Mouse (Mus musculus): ENCODE data around the gene Myh3. TPM values are rescaled to one million over a fixed set of nuclear protein-coding genes. Genes with fewer than 3 reads are reported as not detected.

The Myh3 gene
- polyA plus RNA-seq, 1 experiment from 2014 or later: 40.3 TPM

GRCm38 (mm10) chr11:67141031-67141430 is 62.9 kb downstream of the Myh3 start:
- no peaks in the 10 kb centered on the region for H3K36me3 ChIP-seq (ENCODE audit: control insufficient read depth, insufficient read depth, low read length)
- H3K9ac ChIP-seq (ENCODE audit: low read length): no peak overlapping the region
- WGBS: 52% methylated on average over 6 of the region's 6 CpGs
- H3K27ac ChIP-seq (ENCODE audit: low read length): no peak overlapping the region
- H3K4me3 ChIP-seq (replicated peaks; ENCODE audit: low read length): no peak overlapping the region
- no peak for ATAC-seq (ENCODE audit: insufficient read depth, low FRiP score)
- H3K27me3 ChIP-seq (ENCODE audit: control insufficient read depth, insufficient read depth, low read length): no peaks in the 10 kb centered on the region
- no peaks in the 10 kb centered on the region for H3K9me3 ChIP-seq (replicated peaks; ENCODE audit: control insufficient read depth, low read length)
- H3K4me1 ChIP-seq (ENCODE audit: control insufficient read depth, insufficient read depth, low read length): no peaks in the 10 kb centered on the region
- H3K4me2 ChIP-seq (ENCODE audit: low read depth, low read length): no peak overlapping the region

GRCm38 (mm10) chr11:67142047-67142446 is 63.9 kb downstream of the Myh3 start:
- Histone ChIP-seq H3K9me3 (replicated peaks; ENCODE audit: control insufficient read depth, low read length) (no peaks in the 10 kb centered on the region), H3K27ac (ENCODE audit: low read length) (no peak overlapping the region), H3K4me2 (ENCODE audit: low read depth, low read length) (no peak overlapping the region), H3K27me3 (ENCODE audit: control insufficient read depth, insufficient read depth, low read length) (no peaks in the 10 kb centered on the region), H3K4me3 (replicated peaks; ENCODE audit: low read length) (no peak overlapping the region), H3K36me3 (ENCODE audit: control insufficient read depth, insufficient read depth, low read length) (no peaks in the 10 kb centered on the region), H3K9ac (ENCODE audit: low read length) (no peak overlapping the region), H3K4me1 (ENCODE audit: control insufficient read depth, insufficient read depth, low read length) (no peaks in the 10 kb centered on the region)
- ATAC-seq (ENCODE audit: insufficient read depth, low FRiP score): no peak
- WGBS: 52% methylated on average over 4 of the region's 4 CpGs

DNA sequence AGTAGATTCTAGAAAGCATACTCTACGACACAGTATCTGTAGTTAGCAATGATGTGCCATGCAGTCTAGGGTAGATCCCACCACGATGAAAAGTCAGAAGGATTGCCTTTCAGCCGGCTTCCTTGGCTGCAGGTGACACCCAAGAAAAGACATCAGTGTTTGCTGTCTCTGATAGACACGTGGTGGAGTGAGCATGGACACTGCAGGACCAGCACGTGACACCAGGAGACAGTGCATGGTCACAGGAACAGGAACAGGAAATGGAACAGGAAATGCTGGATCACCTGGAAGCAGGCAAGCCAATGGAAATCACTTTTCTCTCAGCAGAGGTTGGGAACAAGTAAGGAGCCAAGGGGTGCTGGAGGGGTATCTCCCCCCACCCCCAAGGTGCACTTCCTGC is 65.0 kb downstream of the Myh3 start:
- no peaks in the 10 kb centered on the region for H3K9me3 ChIP-seq (replicated peaks; ENCODE audit: control insufficient read depth, low read length)
- 80% methylated on average over 5 of the region's 5 CpGs for WGBS
- ATAC-seq (ENCODE audit: insufficient read depth, low FRiP score): no peak
- no peak overlapping the region for H3K9ac ChIP-seq (ENCODE audit: low read length)
- H3K4me1 ChIP-seq (ENCODE audit: control insufficient read depth, insufficient read depth, low read length): no peaks in the 10 kb centered on the region
- no peak overlapping the region for H3K27ac ChIP-seq (ENCODE audit: low read length)
- no peaks in the 10 kb centered on the region for H3K27me3 ChIP-seq (ENCODE audit: control insufficient read depth, insufficient read depth, low read length)
- no peaks in the 10 kb centered on the region for H3K36me3 ChIP-seq (ENCODE audit: control insufficient read depth, insufficient read depth, low read length)
- H3K4me2 ChIP-seq (ENCODE audit: low read depth, low read length): no peak overlapping the region
- no peak overlapping the region for H3K4me3 ChIP-seq (replicated peaks; ENCODE audit: low read length)

GRCm38 (mm10) chr11:67143863-67144498 is 65.9 kb downstream of the Myh3 start:
- H3K36me3 ChIP-seq (ENCODE audit: control insufficient read depth, insufficient read depth, low read length): no peaks in the 10 kb centered on the region
- H3K4me2 ChIP-seq (ENCODE audit: low read depth, low read length): no peak overlapping the region
- no peak overlapping the region for H3K27ac ChIP-seq (ENCODE audit: low read length)
- 89% methylated on average over 4 of the region's 4 CpGs for WGBS
- no peak overlapping the region for H3K4me3 ChIP-seq (replicated peaks; ENCODE audit: low read length)
- H3K9me3 ChIP-seq (replicated peaks; ENCODE audit: control insufficient read depth, low read length): no peaks in the 10 kb centered on the region
- H3K27me3 ChIP-seq (ENCODE audit: control insufficient read depth, insufficient read depth, low read length): no peaks in the 10 kb centered on the region
- ATAC-seq (ENCODE audit: insufficient read depth, low FRiP score): no peak
- no peak overlapping the region for H3K9ac ChIP-seq (ENCODE audit: low read length)
- H3K4me1 ChIP-seq (ENCODE audit: control insufficient read depth, insufficient read depth, low read length): no peaks in the 10 kb centered on the region

- H3K9me3 ChIP-seq (replicated peaks; ENCODE audit: control insufficient read depth, low read length): no peaks in the 10 kb centered on the region
- H3K4me1 ChIP-seq (ENCODE audit: control insufficient read depth, insufficient read depth, low read length): no peaks in the 10 kb centered on the region
- no peak for ATAC-seq (ENCODE audit: insufficient read depth, low FRiP score)
- H3K4me3 ChIP-seq (replicated peaks; ENCODE audit: low read length): no peak overlapping the region
- no peak overlapping the region for H3K27ac ChIP-seq (ENCODE audit: low read length)
- no peak overlapping the region for H3K4me2 ChIP-seq (ENCODE audit: low read depth, low read length)
- no peaks in the 10 kb centered on the region for H3K27me3 ChIP-seq (ENCODE audit: control insufficient read depth, insufficient read depth, low read length)
- no peak overlapping the region for H3K9ac ChIP-seq (ENCODE audit: low read length)
- 69% methylated on average over 6 of the region's 6 CpGs for WGBS
- no peaks in the 10 kb centered on the region for H3K36me3 ChIP-seq (ENCODE audit: control insufficient read depth, insufficient read depth, low read length)
Observed at GRCm38 (mm10) chr11:67144559-67145265, 66.6 kb downstream of the Myh3 start.

DNA sequence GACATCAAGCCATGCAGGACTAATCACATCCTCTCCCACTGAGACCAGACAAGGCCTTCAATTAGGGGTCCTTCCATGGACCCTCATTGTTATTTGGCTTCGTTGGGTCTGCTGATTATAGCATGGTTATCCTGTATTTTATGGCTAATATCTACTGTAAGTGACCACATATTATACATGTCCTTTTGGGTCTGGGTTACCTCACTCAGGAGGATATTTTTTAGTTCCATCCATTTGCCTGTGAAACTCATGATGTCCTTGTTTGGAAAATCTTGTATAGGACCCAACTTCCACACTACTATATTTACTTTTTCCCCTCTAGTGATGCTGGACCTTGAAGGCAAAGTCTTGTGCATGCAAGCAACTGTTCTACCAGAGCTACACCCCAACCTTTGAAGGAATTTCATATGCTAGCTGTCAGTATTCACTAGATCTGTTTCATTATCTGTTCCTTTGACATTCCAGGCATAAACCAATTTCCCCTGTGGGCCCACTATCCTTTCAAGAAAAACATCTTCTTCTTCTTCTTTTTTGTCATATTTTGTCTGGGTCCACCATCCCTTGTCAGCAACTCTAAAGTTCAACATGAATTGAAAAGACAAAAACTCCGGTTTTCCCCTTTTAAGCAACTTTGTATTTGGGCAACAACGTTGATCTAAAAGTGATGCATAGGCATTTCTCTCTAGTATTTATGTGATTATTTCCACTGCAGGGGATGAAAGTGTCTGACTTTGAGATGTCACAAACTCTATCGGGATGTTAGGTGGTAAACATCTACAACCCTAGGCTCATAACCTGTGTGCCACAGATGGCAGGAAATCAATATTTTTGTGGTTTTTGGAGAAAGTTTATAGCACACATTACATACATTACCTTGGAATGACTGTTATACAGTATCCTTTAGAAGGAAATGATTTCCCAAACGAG is 67.6 kb downstream of the Myh3 start:
- no peak for ATAC-seq (ENCODE audit: insufficient read depth, low FRiP score)
- H3K4me2 ChIP-seq (ENCODE audit: low read depth, low read length): no peak overlapping the region
- H3K9ac ChIP-seq (ENCODE audit: low read length): no peak overlapping the region
- 85% methylated on average over 5 of the region's 5 CpGs for WGBS
- H3K27ac ChIP-seq (ENCODE audit: low read length): no peak overlapping the region
- H3K4me1 ChIP-seq (ENCODE audit: control insufficient read depth, insufficient read depth, low read length): no peaks in the 10 kb centered on the region
- no peak overlapping the region for H3K4me3 ChIP-seq (replicated peaks; ENCODE audit: low read length)
- no peaks in the 10 kb centered on the region for H3K27me3 ChIP-seq (ENCODE audit: control insufficient read depth, insufficient read depth, low read length)
- H3K9me3 ChIP-seq (replicated peaks; ENCODE audit: control insufficient read depth, low read length): no peaks in the 10 kb centered on the region
- no peaks in the 10 kb centered on the region for H3K36me3 ChIP-seq (ENCODE audit: control insufficient read depth, insufficient read depth, low read length)

DNA sequence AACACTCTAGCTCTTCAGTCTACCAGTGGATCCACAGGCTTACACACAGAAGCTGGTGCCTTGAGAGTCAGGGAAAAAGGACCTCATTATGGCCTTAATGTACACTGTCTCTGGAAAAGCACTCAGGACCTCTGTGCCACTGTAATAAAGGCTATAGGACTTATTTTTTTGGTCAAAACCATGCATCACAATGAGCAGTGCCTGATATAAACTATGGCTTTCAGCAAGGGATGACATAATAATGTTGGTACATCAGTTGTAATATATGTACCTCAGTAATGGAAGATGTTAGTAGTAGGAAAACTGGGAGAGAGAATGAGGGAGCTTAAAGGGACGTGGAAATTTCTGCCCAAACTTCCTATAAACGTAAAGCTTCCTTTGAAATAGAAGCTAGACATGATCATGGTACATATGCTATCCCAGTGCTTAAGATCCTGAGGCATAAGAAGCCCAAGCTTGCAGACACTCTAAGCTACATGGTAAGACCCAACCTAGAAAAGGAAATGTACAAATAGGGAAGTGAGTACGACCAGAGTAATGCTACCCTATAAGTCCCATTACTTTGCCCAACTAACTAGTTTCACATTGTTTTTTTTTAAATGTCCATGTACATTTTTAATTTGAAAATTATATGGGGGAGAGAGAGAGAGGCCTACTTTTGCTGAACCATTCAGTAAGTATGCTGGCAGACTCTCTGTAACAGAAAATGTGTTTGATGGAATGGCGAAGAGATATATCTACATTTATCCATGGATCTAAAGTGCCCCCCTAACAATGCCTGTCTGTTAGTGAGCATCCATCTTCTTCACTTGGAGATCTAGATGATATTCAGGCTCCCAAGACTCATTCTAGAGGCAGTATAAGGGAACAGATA is 68.5 kb downstream of the Myh3 start:
- Histone ChIP-seq H3K4me1 (ENCODE audit: control insufficient read depth, insufficient read depth, low read length) (no peaks in the 10 kb centered on the region), H3K27me3 (ENCODE audit: control insufficient read depth, insufficient read depth, low read length) (no peaks in the 10 kb centered on the region), H3K9me3 (replicated peaks; ENCODE audit: control insufficient read depth, low read length) (no peaks in the 10 kb centered on the region), H3K4me2 (ENCODE audit: low read depth, low read length) (no peak overlapping the region), H3K9ac (ENCODE audit: low read length) (no peak overlapping the region), H3K27ac (ENCODE audit: low read length) (no peak overlapping the region), H3K36me3 (ENCODE audit: control insufficient read depth, insufficient read depth, low read length) (no peaks in the 10 kb centered on the region), H3K4me3 (replicated peaks; ENCODE audit: low read length) (no peak overlapping the region)
- no peak for ATAC-seq (ENCODE audit: insufficient read depth, low FRiP score)
- 89% methylated on average over 4 of the region's 4 CpGs for WGBS

DNA sequence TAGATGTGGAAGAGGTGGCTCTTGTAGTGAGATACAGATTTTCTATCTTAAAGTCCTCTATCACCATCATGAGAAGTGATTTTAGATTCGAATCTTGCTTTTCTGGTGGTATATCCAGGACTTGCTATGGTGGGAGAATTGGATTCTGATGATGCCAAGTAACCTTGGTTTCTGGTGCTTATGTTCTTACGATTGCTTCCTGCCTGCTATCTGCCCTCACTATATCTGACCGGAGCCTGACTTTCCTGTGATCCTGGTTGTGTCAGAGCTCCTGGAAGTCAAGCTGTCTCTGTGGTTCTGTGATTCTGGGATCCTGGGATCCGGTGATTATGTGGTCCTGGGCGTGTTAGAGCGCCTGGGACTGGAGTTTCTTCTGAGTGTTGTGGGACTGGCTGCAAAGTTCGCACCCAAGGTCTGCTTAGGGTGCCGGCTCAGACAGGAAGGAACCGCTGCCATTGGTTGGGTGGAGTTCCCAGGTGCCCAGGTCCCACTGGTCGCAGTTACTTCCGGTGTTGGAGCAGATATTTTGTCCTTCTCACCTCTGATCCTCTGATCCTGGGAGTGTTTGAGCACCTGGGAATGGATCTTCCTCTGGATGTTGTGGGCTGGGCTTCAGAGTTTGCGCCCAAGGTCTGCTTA is 69.3 kb downstream of the Myh3 start:
- no peak overlapping the region for H3K27ac ChIP-seq (ENCODE audit: low read length)
- 91% methylated on average over 12 of the region's 12 CpGs for WGBS
- no peak overlapping the region for H3K9ac ChIP-seq (ENCODE audit: low read length)
- H3K4me3 ChIP-seq (replicated peaks; ENCODE audit: low read length): no peak overlapping the region
- H3K9me3 ChIP-seq (replicated peaks; ENCODE audit: control insufficient read depth, low read length): no peaks in the 10 kb centered on the region
- no peak for ATAC-seq (ENCODE audit: insufficient read depth, low FRiP score)
- H3K4me1 ChIP-seq (ENCODE audit: control insufficient read depth, insufficient read depth, low read length): no peaks in the 10 kb centered on the region
- H3K36me3 ChIP-seq (ENCODE audit: control insufficient read depth, insufficient read depth, low read length): no peaks in the 10 kb centered on the region
- H3K27me3 ChIP-seq (ENCODE audit: control insufficient read depth, insufficient read depth, low read length): no peaks in the 10 kb centered on the region
- no peak overlapping the region for H3K4me2 ChIP-seq (ENCODE audit: low read depth, low read length)
